Mouse (Mus musculus) ES-E14 (cell line): ENCODE measurements around the gene Hist1h2bb.

Source experiments
- HCFC1 ChIP-seq: IDR thresholded peaks from 2 replicates; pipeline ENCODE4 v1.6.1; 2012; ENCODE audit warnings: low read length, inconsistent platforms, borderline replicate concordance; ENCODE audit not compliant: insufficient read depth
- MAFK ChIP-seq: IDR thresholded peaks from 2 replicates; pipeline ENCODE4 v1.6.1; 2014; ENCODE audit warnings: mild to moderate bottlenecking, low read depth, low read length, inconsistent platforms; ENCODE audit not compliant: insufficient read depth
- ZC3H11A ChIP-seq: IDR thresholded peaks from 2 replicates; pipeline ENCODE4 v1.6.1; 2012; ENCODE audit warnings: low read depth, mild to moderate bottlenecking, inconsistent platforms, low read length, borderline replicate concordance

DNA sequence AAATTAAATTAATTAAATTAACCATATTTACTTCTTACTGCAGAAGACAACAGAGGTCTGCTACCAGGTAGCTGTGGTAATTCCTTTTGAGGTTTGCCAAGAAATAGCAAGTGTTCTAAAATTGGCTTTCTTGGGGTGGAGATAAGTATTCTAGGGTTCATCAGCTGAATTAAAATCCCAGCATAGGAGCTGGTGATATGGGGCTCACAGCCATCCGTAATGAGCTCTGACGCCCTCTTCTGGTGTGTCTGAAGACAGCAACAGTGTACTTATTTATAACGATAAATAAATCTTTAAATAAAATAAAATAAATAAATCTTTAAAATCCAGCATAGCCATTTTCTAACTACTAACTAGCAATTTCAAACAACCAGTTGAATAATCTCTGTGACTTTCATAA lies 46.8 kb upstream of the Hist1h2bb start:
- TF ChIP-seq MAFK (no peak), HCFC1 (no peak), ZC3H11A (no peak)
